Mouse (Mus musculus) stomach, embryonic 16.5 days (tissue): ENCODE results near the gene Ctnnd2. TPM values are rescaled to one million over a fixed set of nuclear protein-coding genes. Genes with fewer than 3 reads are reported as not detected.

Experiments used
- ATAC-seq: fragments of 200-750 bp; cut with Nextera tagmentation; 2 replicates; pipeline ENCODE4 v1.8.0; 2017; ENCODE audit warnings: moderate number of reproducible peaks, moderate TSS enrichment; ENCODE audit not compliant: insufficient read depth, low FRiP score
- H3K27ac ChIP-seq: fragments of 300-500 bp; sonication (generic); 2 replicates; pipeline ENCODE4 v1.5.1; 2014; ENCODE audit warnings: low read length
- H3K27me3 ChIP-seq: fragments of 300-500 bp; sonication (generic); 2 replicates; pipeline ENCODE4 v1.6.1; 2014; ENCODE audit warnings: low read length, control low read depth, mixed read lengths; ENCODE audit not compliant: control insufficient read depth, insufficient read depth
- H3K36me3 ChIP-seq: fragments of 300-500 bp; sonication (generic); 2 replicates; pipeline ENCODE4 v1.6.1; 2014; ENCODE audit warnings: low read length; ENCODE audit not compliant: control insufficient read depth, insufficient read depth
- H3K4me1 ChIP-seq: fragments of 300-500 bp; sonication (generic); 2 replicates; pipeline ENCODE4 v1.6.1; 2014; ENCODE audit warnings: low read length, control low read depth, mixed read lengths; ENCODE audit not compliant: control insufficient read depth, insufficient read depth
- H3K4me2 ChIP-seq: fragments of 300-500 bp; sonication (generic); 2 replicates; pipeline ENCODE4 v1.6.1; 2014; ENCODE audit warnings: low read depth, low read length, mixed read lengths
- H3K4me3 ChIP-seq: fragments of 300-500 bp; sonication (generic); replicated peaks from 2 replicates; pipeline ENCODE4 v1.5.1; 2014; ENCODE audit warnings: mild to moderate bottlenecking, low read length
- H3K9ac ChIP-seq: fragments of 300-500 bp; sonication (generic); 2 replicates; pipeline ENCODE4 v1.6.1; 2014; ENCODE audit warnings: low read length
- H3K9me3 ChIP-seq: fragments of 300-500 bp; sonication (generic); replicated peaks from 2 replicates; pipeline ENCODE4 v1.6.1; 2016; ENCODE audit warnings: low read length, control low read depth; ENCODE audit not compliant: control insufficient read depth
- WGBS: fragments of 180-500 bp; shearing (Covaris S2); extraction: QIAGEN DNeasy Blood & Tissue Kit; methylation state at CpG from one replicate; pipeline ENCODE4 v1.1.7; 2014; 5-methylcytosine and 5-hydroxymethylcytosine counted together
- polyA plus RNA-seq: library from polyadenylated mRNA; unstranded; fragments of >200 nt; fragmentation: Nextera tagmentation; extraction: Ambion mirVana; gene quantifications from 2 replicates; pipeline ENCODE4 v1.2.1, GENCODE M21; 2015

Gene Ctnnd2
- polyA plus RNA-seq, 1 experiment from 2014 or later: 2.6 TPM

- Histone ChIP-seq H3K4me2 (no peak overlapping the region), H3K9ac (no peak overlapping the region), H3K4me1 (no peaks in the 10 kb centered on the region), H3K36me3 (no peaks in the 10 kb centered on the region), H3K27me3 (no peaks in the 10 kb centered on the region), H3K27ac (no peak overlapping the region), H3K9me3 (no peaks in the 10 kb centered on the region), H3K4me3 (no peak overlapping the region)
- no peak for ATAC-seq
- WGBS: 52% methylated on average over 5 of the region's 5 CpGs
These were observed 286.3 kb downstream of the Ctnnd2 start for GRCm38 (mm10) chr15:30458671-30459070.

GRCm38 (mm10) chr15:30460341-30461125, 288.1 kb downstream of the Ctnnd2 start:
- H3K36me3 ChIP-seq: no peaks in the 10 kb centered on the region
- no peak for ATAC-seq
- H3K9ac ChIP-seq: no peak overlapping the region
- H3K27ac ChIP-seq: no peak overlapping the region
- H3K4me1 ChIP-seq: no peaks in the 10 kb centered on the region
- H3K4me3 ChIP-seq: no peak overlapping the region
- no peaks in the 10 kb centered on the region for H3K9me3 ChIP-seq
- no peak overlapping the region for H3K4me2 ChIP-seq
- 57% methylated on average over 9 of the region's 9 CpGs for WGBS
- H3K27me3 ChIP-seq: no peaks in the 10 kb centered on the region

GRCm38 (mm10) chr15:30462804-30463423, 290.5 kb downstream of the Ctnnd2 start:
- H3K9me3 ChIP-seq: no peaks in the 10 kb centered on the region
- H3K27ac ChIP-seq: no peak overlapping the region
- no peak overlapping the region for H3K4me2 ChIP-seq
- H3K9ac ChIP-seq: no peak overlapping the region
- H3K4me1 ChIP-seq: no peaks in the 10 kb centered on the region
- no peaks in the 10 kb centered on the region for H3K36me3 ChIP-seq
- H3K4me3 ChIP-seq: no peak overlapping the region
- H3K27me3 ChIP-seq: no peaks in the 10 kb centered on the region
- 44% methylated on average over 2 of the region's 2 CpGs for WGBS
- ATAC-seq: no peak

DNA sequence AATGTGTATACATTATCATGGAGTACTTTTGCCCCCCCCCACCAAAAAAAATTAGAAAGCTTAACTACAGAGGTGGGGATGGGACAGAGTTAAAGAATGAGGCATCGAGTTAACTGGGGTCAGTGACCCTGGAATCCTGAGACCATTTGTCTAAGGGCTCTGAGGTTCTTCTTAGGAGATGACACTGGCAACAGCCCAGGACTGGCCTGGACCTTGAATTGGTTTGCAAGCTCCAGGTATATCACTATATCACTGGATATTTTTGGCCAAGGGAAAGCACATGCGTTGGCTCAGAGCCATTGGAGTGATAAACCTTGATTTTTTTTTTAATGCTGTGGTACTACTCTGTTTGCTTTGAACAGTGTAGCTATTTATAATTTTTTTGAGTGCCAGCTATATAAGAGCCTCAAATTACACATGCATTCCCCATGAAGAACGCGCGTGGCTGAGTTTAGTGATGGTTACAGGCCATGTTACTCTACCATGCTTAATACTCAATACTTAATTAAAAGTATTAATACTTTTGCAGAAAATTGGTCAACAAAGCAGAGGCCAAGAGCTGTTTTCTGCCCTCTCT, 291.2 kb downstream of the Ctnnd2 start:
- WGBS: 80% methylated on average over 5 of the region's 5 CpGs
- no peak for ATAC-seq

GRCm38 (mm10) chr15:30466950-30467543, 294.7 kb downstream of the Ctnnd2 start:
- whole genome bisulfite sequencing: 80% methylated on average over 13 of the region's 13 CpGs
- H3K4me1 ChIP-seq: no peaks in the 10 kb centered on the region
- ATAC-seq: no peak
- no peak overlapping the region for H3K4me3 ChIP-seq
- no peak overlapping the region for H3K27ac ChIP-seq
- H3K4me2 ChIP-seq: no peak overlapping the region
- no peaks in the 10 kb centered on the region for H3K27me3 ChIP-seq
- H3K9ac ChIP-seq: no peak overlapping the region
- no peaks in the 10 kb centered on the region for H3K9me3 ChIP-seq
- H3K36me3 ChIP-seq: no peaks in the 10 kb centered on the region

More for the DNA sequence above, 291.2 kb downstream of the Ctnnd2 start:
- H3K9me3 ChIP-seq: no peaks in the 10 kb centered on the region
- H3K27ac ChIP-seq: no peak overlapping the region
- H3K4me1 ChIP-seq: no peaks in the 10 kb centered on the region
- no peak overlapping the region for H3K4me3 ChIP-seq
- H3K9ac ChIP-seq: no peak overlapping the region
- no peak overlapping the region for H3K4me2 ChIP-seq
- no peaks in the 10 kb centered on the region for H3K36me3 ChIP-seq
- no peaks in the 10 kb centered on the region for H3K27me3 ChIP-seq

- no peaks in the 10 kb centered on the region for H3K9me3 ChIP-seq
- H3K27ac ChIP-seq: no peak overlapping the region
- H3K9ac ChIP-seq: no peak overlapping the region
- H3K4me2 ChIP-seq: no peak overlapping the region
- H3K36me3 ChIP-seq: no peaks in the 10 kb centered on the region
- 76% methylated on average over 3 of the region's 3 CpGs for WGBS
- H3K4me3 ChIP-seq: no peak overlapping the region
- no peak for ATAC-seq
- H3K27me3 ChIP-seq: no peaks in the 10 kb centered on the region
- H3K4me1 ChIP-seq: no peaks in the 10 kb centered on the region
These were observed 296.4 kb downstream of the Ctnnd2 start for GRCm38 (mm10) chr15:30468773-30469172.

DNA sequence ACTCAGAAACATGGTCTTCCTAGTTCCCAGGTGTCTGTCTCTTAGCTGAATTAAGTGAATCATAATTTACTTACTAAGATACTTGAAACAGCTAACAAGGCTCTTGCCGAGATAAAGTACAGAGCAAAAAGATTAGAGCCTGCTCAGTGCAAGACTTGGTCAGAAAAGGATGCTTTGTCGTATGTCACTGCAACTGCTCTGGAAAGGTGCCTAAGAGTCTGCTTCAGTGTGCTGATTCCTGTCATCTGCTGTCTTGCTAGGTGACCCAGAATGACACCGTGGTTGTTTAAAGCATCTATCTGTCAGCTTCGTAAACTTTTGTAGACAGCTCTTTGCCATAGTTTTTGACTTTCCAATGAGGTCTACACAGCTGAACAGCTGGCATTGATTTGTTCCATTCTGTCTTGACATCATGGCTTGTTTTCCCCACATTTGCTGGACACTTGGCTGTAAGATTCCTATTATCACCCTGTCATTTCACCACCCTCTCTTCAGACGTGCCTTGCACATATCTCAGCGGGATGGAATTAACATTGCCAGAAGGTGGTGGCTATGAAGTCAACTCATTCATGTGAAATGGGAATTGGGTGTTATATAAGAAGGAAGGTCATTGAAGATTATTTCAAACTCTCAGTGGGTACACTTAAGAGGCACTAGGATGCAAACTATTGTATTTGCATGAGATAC, 299.0 kb downstream of the Ctnnd2 start:
- no peaks in the 10 kb centered on the region for H3K36me3 ChIP-seq
- H3K4me3 ChIP-seq: no peak overlapping the region
- WGBS: 75% methylated on average over 6 of the region's 6 CpGs
- H3K27ac ChIP-seq: no peak overlapping the region
- no peaks in the 10 kb centered on the region for H3K9me3 ChIP-seq
- H3K27me3 ChIP-seq: no peaks in the 10 kb centered on the region
- no peak overlapping the region for H3K9ac ChIP-seq
- no peak for ATAC-seq
- no peaks in the 10 kb centered on the region for H3K4me1 ChIP-seq
- H3K4me2 ChIP-seq: no peak overlapping the region

- Histone ChIP-seq H3K4me1 (no peaks in the 10 kb centered on the region), H3K27me3 (no peaks in the 10 kb centered on the region), H3K36me3 (no peaks in the 10 kb centered on the region), H3K9me3 (no peaks in the 10 kb centered on the region), H3K4me2 (no peak overlapping the region), H3K9ac (no peak overlapping the region), H3K4me3 (no peak overlapping the region), H3K27ac (no peak overlapping the region)
- no peak for ATAC-seq
- WGBS: 53% methylated on average over 15 of the region's 15 CpGs
These were observed 308.3 kb downstream of the Ctnnd2 start for GRCm38 (mm10) chr15:30480676-30481075.
